Mouse (Mus musculus): ENCODE results near the gene Pcdh15. TPM values are rescaled to one million over a fixed set of nuclear protein-coding genes. Genes with fewer than 3 reads are reported as not detected.

Gene Pcdh15
- polyA plus RNA-seq, 1 experiment from 2014 or later = 2.0 TPM

- H3K4me1 ChIP-seq (ENCODE audit: control insufficient read depth, insufficient read depth, low read length) = no peaks in the 10 kb centered on the region
- H3K9me3 ChIP-seq (replicated peaks; ENCODE audit: control insufficient read depth, low read length) = no peaks in the 10 kb centered on the region
- no peak overlapping the region for H3K27ac ChIP-seq (ENCODE audit: low read length)
- no peak overlapping the region for H3K9ac ChIP-seq (ENCODE audit: low read length)
- H3K4me3 ChIP-seq (replicated peaks; ENCODE audit: low read length) = no peak overlapping the region
- WGBS = 57% methylated on average over 6 of the region's 6 CpGs
- no peaks in the 10 kb centered on the region for H3K27me3 ChIP-seq (ENCODE audit: control insufficient read depth, insufficient read depth, low read length)
- no peaks in the 10 kb centered on the region for H3K36me3 ChIP-seq (ENCODE audit: control insufficient read depth, insufficient read depth, low read length)
- no peak for ATAC-seq (ENCODE audit: insufficient read depth, low FRiP score)
- no peak overlapping the region for H3K4me2 ChIP-seq (ENCODE audit: low read depth, low read length)
Observed at GRCm38 (mm10) chr10:74642125-74642524, 1543.0 kb downstream of the Pcdh15 start.

DNA sequence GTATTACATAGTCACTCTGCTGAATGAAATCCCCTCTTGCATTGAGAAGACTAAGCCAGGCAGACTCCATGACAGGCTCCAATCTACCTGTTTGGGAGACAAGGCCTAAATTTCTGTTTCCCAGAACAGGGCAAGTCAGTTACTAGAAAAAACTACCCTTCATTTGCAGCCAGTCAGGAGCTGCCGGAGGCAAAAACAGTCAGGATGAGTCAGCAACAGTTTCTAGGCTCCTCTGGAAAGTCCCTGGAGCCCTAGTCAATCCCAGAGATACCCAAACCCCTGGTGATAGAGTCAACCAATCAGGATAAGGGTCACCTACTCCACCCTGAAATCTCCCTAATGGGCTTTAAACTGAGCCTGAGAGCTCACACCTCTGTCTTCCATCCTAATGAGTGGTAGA, 1564.0 kb downstream of the Pcdh15 start:
- Histone ChIP-seq H3K4me1 (ENCODE audit: control insufficient read depth, insufficient read depth, low read length) (no peaks in the 10 kb centered on the region), H3K9ac (ENCODE audit: low read length) (no peak overlapping the region), H3K4me3 (replicated peaks; ENCODE audit: low read length) (no peak overlapping the region), H3K27me3 (ENCODE audit: control insufficient read depth, insufficient read depth, low read length) (no peaks in the 10 kb centered on the region), H3K4me2 (ENCODE audit: low read depth, low read length) (no peak overlapping the region), H3K27ac (ENCODE audit: low read length) (no peak overlapping the region), H3K36me3 (ENCODE audit: control insufficient read depth, insufficient read depth, low read length) (no peaks in the 10 kb centered on the region), H3K9me3 (replicated peaks; ENCODE audit: control insufficient read depth, low read length) (no peaks in the 10 kb centered on the region)
- 75% methylated on average over 1 of the region's 1 CpGs for WGBS
- ATAC-seq (ENCODE audit: insufficient read depth, low FRiP score) = no peak

DNA sequence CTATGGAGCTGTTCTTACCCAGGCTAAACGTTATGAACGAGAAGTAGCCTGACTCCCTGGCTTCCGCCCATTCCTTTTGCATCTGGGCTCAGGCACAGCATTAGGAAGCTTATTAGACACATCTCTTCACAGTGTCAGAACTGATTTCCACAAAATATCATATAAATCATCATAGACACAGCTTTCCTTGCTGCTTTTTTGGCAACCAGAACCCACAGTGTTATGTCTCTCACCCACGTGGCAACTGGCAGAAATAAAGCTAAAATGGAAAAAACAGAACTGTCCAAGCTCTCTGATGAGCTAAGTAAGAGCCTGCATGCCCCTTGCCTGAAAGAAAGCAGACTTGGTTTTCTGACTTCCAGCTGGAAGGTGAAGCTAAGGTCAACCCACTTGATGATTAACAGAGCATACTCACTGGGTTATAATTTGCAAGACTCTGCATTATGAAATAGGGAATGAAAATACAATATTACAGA, 1580.9 kb downstream of the Pcdh15 start:
- no peaks in the 10 kb centered on the region for H3K36me3 ChIP-seq (ENCODE audit: control insufficient read depth, insufficient read depth, low read length)
- no peak overlapping the region for H3K4me2 ChIP-seq (ENCODE audit: low read depth, low read length)
- peaks cover 8% of the 10 kb centered on the region for H3K4me1 ChIP-seq (ENCODE audit: control insufficient read depth, insufficient read depth, low read length)
- no peak overlapping the region for H3K9ac ChIP-seq (ENCODE audit: low read length)
- WGBS = 31% methylated on average over 4 of the region's 4 CpGs
- no peaks in the 10 kb centered on the region for H3K27me3 ChIP-seq (ENCODE audit: control insufficient read depth, insufficient read depth, low read length)
- H3K4me3 ChIP-seq (replicated peaks; ENCODE audit: low read length) = no peak overlapping the region
- peak; percentile 80 for ATAC-seq (ENCODE audit: insufficient read depth, low FRiP score)
- peak overlapping the region; percentile 66; the same call in 1 of the 2 replicates for H3K27ac ChIP-seq (ENCODE audit: low read length)
- H3K9me3 ChIP-seq (replicated peaks; ENCODE audit: control insufficient read depth, low read length) = no peaks in the 10 kb centered on the region

DNA sequence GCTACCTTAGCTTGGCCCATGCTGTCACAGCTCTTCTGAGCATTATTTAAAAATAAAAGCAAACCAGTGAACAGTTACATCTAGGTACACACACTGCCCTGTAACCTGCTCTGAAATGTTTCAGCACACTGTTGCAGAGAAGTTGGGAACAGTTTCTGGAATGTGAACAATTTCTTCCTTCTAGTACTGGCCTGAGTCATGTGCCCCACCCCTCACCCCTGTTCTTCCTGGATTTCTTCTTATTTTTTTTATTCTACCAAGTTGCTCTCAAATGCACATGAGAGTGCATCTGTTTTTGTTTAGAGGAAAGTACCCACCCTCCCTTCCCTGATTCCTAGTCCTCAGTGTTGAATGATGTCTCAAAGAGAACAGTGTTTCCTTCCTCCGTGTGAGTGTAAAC, 1581.4 kb downstream of the Pcdh15 start:
- Histone ChIP-seq H3K27me3 (ENCODE audit: control insufficient read depth, insufficient read depth, low read length) (no peaks in the 10 kb centered on the region), H3K36me3 (ENCODE audit: control insufficient read depth, insufficient read depth, low read length) (no peaks in the 10 kb centered on the region), H3K4me3 (replicated peaks; ENCODE audit: low read length) (no peak overlapping the region), H3K9ac (ENCODE audit: low read length) (no peak overlapping the region), H3K27ac (ENCODE audit: low read length) (peak overlapping the region; percentile 66), H3K9me3 (replicated peaks; ENCODE audit: control insufficient read depth, low read length) (no peaks in the 10 kb centered on the region), H3K4me1 (ENCODE audit: control insufficient read depth, insufficient read depth, low read length) (peaks cover 8% of the 10 kb centered on the region), H3K4me2 (ENCODE audit: low read depth, low read length) (0 out of 2 replicates have a peak overlapping the region, but pooled peaks have one; percentile 13)
- WGBS = 17% methylated on average over 1 of the region's 1 CpGs
- ATAC-seq (ENCODE audit: insufficient read depth, low FRiP score) = peak; percentile 44; the same call in 1 of the 2 replicates

Data from stomach, embryonic 16.5 days (tissue).